Mouse (Mus musculus): Measurements from ENCODE around the gene Hpcal4. TPM values are rescaled to one million over a fixed set of nuclear protein-coding genes. Genes with fewer than 3 reads are reported as not detected.

The Hpcal4 gene
- total and polyA plus RNA-seq, 2 experiments from 2014 or later, result 63.4 to 64.5 TPM

- H3K36me3 ChIP-seq (ENCODE audit: insufficient read depth, low read length), result no peaks in the 10 kb centered on the region
These were observed 46.1 kb downstream of the Hpcal4 start for GRCm38 (mm10) chr4:123229166-123229565.

GRCm38 (mm10) chr4:123232841-123233240 is 49.8 kb downstream of the Hpcal4 start:
- WGBS, result 72% methylated on average over 3 of the region's 3 CpGs
- no peak for TF ChIP-seq CTCF (IDR thresholded peaks at IDR 0.05)

More at GRCm38 (mm10) chr4:123229166-123229565, 46.1 kb downstream of the Hpcal4 start:
- Histone ChIP-seq H3K4me2 (ENCODE audit: low read depth, low read length, poor library complexity, severe bottlenecking) (no peak overlapping the region), H3K9ac (replicated peaks; ENCODE audit: low read length, poor library complexity, severe bottlenecking) (no peak overlapping the region), H3K27ac (ENCODE audit: low read depth, low read length) (no peak overlapping the region), H3K4me1 (ENCODE audit: insufficient read depth, low read length) (peaks cover 4% of the 10 kb centered on the region; the same call in 1 of the 2 replicates), H3K27me3 (ENCODE audit: insufficient read depth, low read length) (peaks cover 12% of the 10 kb centered on the region; the same call in 1 of the 2 replicates), H3K9me3 (ENCODE audit: low read length) (no peaks in the 10 kb centered on the region), H3K4me3 (ENCODE audit: low read depth, low read length) (no peak overlapping the region)
- TF ChIP-seq CTCF (IDR thresholded peaks at IDR 0.05), result no peak
- DNase-seq (ENCODE audit: low spot score) (no peak), ATAC-seq (ENCODE audit: low FRiP score) (no peak)
- WGBS, result 86% methylated on average over 11 of the region's 11 CpGs

GRCm38 (mm10) chr4:123233492-123234084 is 50.6 kb downstream of the Hpcal4 start, which contains the start of gene Heyl:
TSS of gene Heyl (plus strand) at chr4:123233556.
- ATAC-seq (ENCODE audit: low FRiP score) (no peak), DNase-seq (ENCODE audit: low spot score) (no peak)
- Histone ChIP-seq H3K9me3 (ENCODE audit: low read length) (no peaks in the 10 kb centered on the region), H3K4me2 (ENCODE audit: low read depth, low read length, poor library complexity, severe bottlenecking) (peak within 1 kb of the TSS; percentile 44), H3K36me3 (ENCODE audit: insufficient read depth, low read length) (no peaks in the 10 kb centered on the region), H3K4me1 (ENCODE audit: insufficient read depth, low read length) (peaks cover 4% of the 10 kb centered on the region; the same call in 1 of the 2 replicates), H3K27me3 (ENCODE audit: insufficient read depth, low read length) (peaks cover 16% of the 10 kb centered on the region), H3K4me3 (ENCODE audit: low read depth, low read length) (peak within 1 kb of the TSS; percentile 34), H3K9ac (replicated peaks; ENCODE audit: low read length, poor library complexity, severe bottlenecking) (peak within 1 kb of the TSS; percentile 42; the same call in 1 of the 2 replicates), H3K27ac (ENCODE audit: low read depth, low read length) (no peak within 1 kb of the TSS)
- TF ChIP-seq CTCF (IDR thresholded peaks at IDR 0.05), result no peak
- WGBS, result 3% methylated on average over 45 of the region's 52 CpGs

More at GRCm38 (mm10) chr4:123232841-123233240, 49.8 kb downstream of the Hpcal4 start:
- no peak overlapping the region for H3K27ac ChIP-seq (ENCODE audit: low read depth, low read length)
- H3K9ac ChIP-seq (replicated peaks; ENCODE audit: low read length, poor library complexity, severe bottlenecking), result no peak overlapping the region
- peaks cover 16% of the 10 kb centered on the region for H3K27me3 ChIP-seq (ENCODE audit: insufficient read depth, low read length)
- no peak overlapping the region for H3K4me2 ChIP-seq (ENCODE audit: low read depth, low read length, poor library complexity, severe bottlenecking)
- no peaks in the 10 kb centered on the region for H3K9me3 ChIP-seq (ENCODE audit: low read length)
- H3K4me1 ChIP-seq (ENCODE audit: insufficient read depth, low read length), result peaks cover 4% of the 10 kb centered on the region; the same call in 1 of the 2 replicates
- ATAC-seq (ENCODE audit: low FRiP score) (no peak), DNase-seq (ENCODE audit: low spot score) (no peak)
- H3K4me3 ChIP-seq (ENCODE audit: low read depth, low read length), result no peak overlapping the region
- no peaks in the 10 kb centered on the region for H3K36me3 ChIP-seq (ENCODE audit: insufficient read depth, low read length)

- Histone ChIP-seq H3K27ac (ENCODE audit: low read depth, low read length) (no peak overlapping the region), H3K4me3 (ENCODE audit: low read depth, low read length) (no peak overlapping the region), H3K27me3 (ENCODE audit: insufficient read depth, low read length) (peaks cover 31% of the 10 kb centered on the region), H3K36me3 (ENCODE audit: insufficient read depth, low read length) (no peaks in the 10 kb centered on the region), H3K4me1 (ENCODE audit: insufficient read depth, low read length) (peaks cover 4% of the 10 kb centered on the region), H3K9me3 (ENCODE audit: low read length) (no peaks in the 10 kb centered on the region), H3K4me2 (ENCODE audit: low read depth, low read length, poor library complexity, severe bottlenecking) (no peak overlapping the region), H3K9ac (replicated peaks; ENCODE audit: low read length, poor library complexity, severe bottlenecking) (no peak overlapping the region)
- TF ChIP-seq CTCF (IDR thresholded peaks at IDR 0.05), result no peak
- whole genome bisulfite sequencing, result 74% methylated on average over 9 of the region's 9 CpGs
- DNase-seq (ENCODE audit: low spot score) (no peak), ATAC-seq (ENCODE audit: low FRiP score) (no peak)
These were observed 52.9 kb downstream of the Hpcal4 start for GRCm38 (mm10) chr4:123235835-123236430.

- no peak for ATAC-seq (ENCODE audit: low FRiP score)
- Histone ChIP-seq H3K27ac (ENCODE audit: low read depth, low read length) (no peak overlapping the region), H3K4me2 (ENCODE audit: low read depth, low read length, poor library complexity, severe bottlenecking) (no peak overlapping the region), H3K36me3 (ENCODE audit: insufficient read depth, low read length) (no peaks in the 10 kb centered on the region), H3K9ac (replicated peaks; ENCODE audit: low read length, poor library complexity, severe bottlenecking) (no peak overlapping the region), H3K9me3 (ENCODE audit: low read length) (no peaks in the 10 kb centered on the region), H3K4me1 (ENCODE audit: insufficient read depth, low read length) (peaks cover 4% of the 10 kb centered on the region), H3K4me3 (ENCODE audit: low read depth, low read length) (no peak overlapping the region), H3K27me3 (ENCODE audit: insufficient read depth, low read length) (peaks cover 31% of the 10 kb centered on the region)
- no peak for TF ChIP-seq CTCF (IDR thresholded peaks at IDR 0.05)
- DNase-seq (ENCODE audit: low spot score), result no peak
- WGBS, result 85% methylated on average over 13 of the region's 13 CpGs
These were observed 53.5 kb downstream of the Hpcal4 start for GRCm38 (mm10) chr4:123236431-123237031.
